Mouse (Mus musculus) T-cell, adult 66 days (primary cell): ENCODE results near the gene Stip1. TPM values are rescaled to one million over a fixed set of nuclear protein-coding genes. Genes with fewer than 3 reads are reported as not detected.

Experiments used
- total RNA-seq, 2 experiments: library from RNA; stranded (reverse); gene quantifications; 3 replicates in 1 of 2; 4 replicates in 1 of 2; pipeline ENCODE4 v1.2.4; 2023

Stip1 gene
- total RNA-seq, result 100 to 1,000 TPM; 105 to 157 TPM

GRCm38 (mm10) chr19:7039841-7040636 is at the start of gene Stip1:
Stip1 (minus strand) TSS chr19:7039967.

GRCm38 (mm10) chr19:7056248-7057087 is 16.7 kb upstream of the Stip1 start, which contains the start of gene Macrod1:
Macrod1 (plus strand) TSS chr19:7056810.

DNA sequence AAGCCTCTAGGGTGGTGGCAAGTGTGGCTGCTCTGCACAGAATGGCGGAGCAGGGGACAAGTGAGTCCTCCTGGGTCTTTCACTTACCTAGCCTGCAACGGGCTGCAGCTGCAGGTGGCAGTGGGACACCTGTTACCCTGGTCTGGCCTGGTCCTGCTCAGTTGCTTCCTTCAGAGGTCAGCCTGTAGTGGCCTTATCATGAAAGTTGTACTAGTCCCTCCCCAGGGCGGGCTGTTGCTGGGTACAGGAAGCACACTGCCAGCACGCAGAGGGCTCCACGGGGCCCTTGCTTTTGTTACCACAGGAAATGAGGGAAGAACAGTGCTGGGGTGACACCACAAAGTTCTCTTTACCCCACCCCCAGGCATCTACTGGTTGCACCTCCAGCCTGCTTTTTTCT is 20.6 kb downstream of the Stip1 start, which contains the start of gene Fermt3:
Fermt3 (minus strand) TSS at position 279 of the 400 bp plus-strand sequence.

DNA sequence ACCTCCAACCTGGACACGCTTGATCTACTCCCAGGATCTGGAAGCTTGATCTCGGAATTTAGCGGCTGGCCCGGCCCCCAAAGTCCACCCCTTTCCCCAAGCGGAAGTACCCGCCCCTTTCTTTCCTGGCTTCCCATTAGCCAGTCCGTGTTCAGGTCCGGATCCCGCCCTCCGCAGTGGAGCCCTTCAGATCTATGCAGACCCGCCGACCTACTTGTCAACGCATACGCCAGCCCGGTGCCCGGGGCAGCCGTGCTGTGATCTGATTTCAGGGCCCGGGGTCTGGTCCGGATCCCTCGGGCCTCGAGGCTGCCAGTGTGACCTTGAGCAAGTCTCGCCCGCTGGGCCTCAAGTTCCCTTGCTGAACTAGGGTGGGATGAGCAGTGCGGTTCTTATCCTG is 43.8 kb downstream of the Stip1 start, which contains the start of the genes Nudt22 and Trpt1:
Nudt22 (minus strand) TSS at position 112 of the 400 bp plus-strand sequence.
Trpt1 (plus strand) TSS at position 126 of the 400 bp plus-strand sequence.

DNA sequence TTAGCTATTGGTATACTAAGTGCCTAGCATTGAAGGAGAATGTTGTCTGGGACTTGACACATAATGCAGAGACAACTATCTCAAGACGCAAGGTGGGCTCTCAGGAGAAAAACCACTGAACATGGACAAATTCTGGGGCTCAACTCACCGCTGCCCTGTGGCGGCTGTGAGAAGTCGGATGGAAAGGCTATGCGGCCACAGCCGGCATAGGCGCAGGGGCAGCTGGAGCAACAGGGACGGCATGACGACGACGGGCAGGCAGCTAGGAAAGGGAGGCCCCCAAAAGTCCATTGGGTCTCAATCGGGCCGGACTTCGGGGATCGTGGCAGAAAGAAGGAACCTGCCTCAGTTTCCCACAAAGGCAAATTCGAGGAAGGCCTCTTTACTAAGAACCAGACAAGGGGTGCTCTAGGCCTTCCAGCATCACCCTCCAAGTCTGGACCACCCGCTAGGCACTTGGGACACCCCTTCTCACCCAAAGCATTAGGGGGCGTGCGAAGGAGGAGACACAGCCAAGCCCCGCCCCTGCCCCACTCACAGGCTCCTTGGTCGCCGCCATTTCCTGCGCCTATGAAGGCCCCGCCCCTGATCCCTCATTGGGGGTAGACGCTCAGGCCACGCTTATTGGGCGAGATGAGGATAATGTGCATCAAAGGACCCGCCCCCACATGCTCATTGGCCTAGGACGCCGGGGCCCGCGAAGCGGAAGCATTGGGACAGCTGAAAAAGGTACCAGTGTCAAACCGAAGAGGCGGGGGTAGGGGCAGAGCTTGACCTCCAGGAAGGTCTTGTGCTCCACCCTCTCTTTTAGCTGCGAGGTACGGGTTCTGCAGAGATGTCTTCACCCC is 47.5 kb downstream of the Stip1 start, which contains the start of gene Dnajc4:
Dnajc4 (minus strand) TSS at position 562 of the 848 bp plus-strand sequence.

GRCm38 (mm10) chr19:6987061-6987903 is 52.5 kb downstream of the Stip1 start, which contains the start of gene Vegfb:
Vegfb (minus strand) TSS chr19:6987651.

GRCm38 (mm10) chr19:6980381-6981093 is 59.2 kb downstream of the Stip1 start, which contains the start of gene Fkbp2:
Fkbp2 (minus strand) TSS chr19:6980501.

DNA sequence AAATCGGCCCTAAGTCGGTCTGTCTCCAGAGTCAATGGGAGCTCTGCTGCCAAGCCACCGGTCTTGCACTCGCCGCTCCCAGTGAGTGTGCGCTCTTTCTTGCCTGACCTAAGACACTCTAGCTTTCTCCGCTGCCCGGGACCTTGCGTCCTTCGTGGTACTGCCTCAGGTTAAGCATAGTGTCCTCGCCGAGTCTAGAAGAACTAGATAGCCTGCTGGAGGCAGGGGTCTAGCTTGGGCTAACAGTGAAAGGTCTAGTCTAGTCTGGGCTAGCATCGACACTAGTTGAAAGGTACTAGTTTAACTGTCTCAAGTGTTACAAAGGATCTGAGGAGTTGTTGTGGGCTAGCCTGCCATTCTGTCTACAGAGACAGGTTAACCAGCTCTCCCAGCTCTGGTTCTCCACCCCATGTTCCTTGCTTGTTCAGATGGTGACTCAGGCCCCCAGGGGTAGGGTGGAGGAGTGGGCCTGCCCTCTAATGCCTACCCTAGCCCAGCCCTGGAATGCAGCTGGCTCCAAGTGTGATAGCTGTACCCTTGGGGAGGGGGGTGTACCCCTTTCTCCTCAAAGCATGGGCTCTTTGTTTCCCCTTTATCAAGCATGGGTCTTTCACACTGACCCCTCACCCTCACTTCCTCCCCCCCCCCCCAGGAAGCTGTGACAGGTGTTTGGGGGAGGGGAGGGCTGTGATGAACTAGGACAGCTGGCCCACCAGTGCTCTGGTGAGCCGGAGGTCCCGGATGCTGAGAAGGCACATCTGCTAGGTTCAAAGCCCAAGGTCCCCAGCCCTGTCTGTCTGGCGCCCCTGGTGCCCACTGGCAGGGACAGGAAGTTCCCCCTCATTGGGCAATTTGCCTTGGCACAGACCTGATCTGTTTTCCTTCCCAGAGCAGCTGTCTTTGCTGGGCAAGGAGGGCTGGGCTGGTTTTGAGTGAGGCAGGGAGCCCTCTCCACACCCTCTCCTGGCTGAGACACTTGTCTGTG is 63.9 kb downstream of the Stip1 start, which contains the start of gene Plcb3:
Plcb3 (minus strand) TSS at position 934 of the 985 bp plus-strand sequence.

DNA sequence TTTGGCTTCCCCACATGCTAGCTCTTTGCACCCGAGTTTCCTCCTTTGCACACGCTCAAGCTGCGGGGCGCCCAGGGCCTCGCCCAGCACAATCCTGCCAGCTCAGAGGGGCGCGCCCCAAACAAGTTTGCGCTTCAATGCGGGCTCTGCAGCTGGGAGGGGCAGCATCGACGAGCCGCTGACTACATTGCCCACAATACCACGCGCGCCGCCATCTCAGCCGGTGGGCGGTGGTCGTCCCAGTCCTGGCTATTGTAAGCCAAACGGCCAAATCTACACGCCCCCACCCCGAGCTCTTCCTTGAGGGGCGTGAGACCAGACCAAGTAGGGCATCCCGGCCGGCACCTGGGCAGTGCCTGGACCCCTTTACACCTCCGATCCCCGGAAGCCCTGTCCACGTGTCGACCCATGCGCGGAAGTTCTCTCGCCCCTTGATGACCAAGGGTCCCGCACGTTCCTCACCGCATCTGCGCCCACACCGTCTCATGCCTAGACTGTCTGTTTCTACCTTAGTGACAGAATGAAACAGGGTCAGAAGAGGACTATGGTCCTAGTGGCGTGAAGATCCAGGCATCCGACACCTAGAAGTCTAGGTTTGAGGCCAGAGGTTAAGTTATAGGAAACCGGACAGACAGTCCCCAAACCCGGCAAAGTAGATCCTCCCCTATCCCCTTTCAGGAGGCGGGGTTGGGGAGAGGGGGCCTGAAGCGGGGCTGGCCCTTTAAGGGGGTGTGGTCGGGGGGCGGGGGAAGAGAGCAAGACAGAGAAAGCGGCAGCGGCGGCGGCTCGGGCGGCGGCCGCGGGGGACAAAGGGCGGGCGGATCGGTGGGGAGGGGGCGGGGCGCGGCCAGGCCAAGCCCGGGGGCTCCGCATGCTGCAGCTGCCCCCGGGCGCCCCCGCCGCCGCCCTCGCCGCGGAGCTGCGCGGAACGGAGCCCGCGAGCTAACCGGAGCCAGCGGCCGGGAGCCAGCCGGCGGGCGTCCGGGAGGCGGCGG is 65.3 kb downstream of the Stip1 start, which contains the start of gene Ppp1r14b:
Ppp1r14b (plus strand) TSS at position 758 of the 995 bp plus-strand sequence.

Other genes with a start within 250 kb of the Stip1 start
- 10 to 100 TPM; 40.2 to 46.5 TPM for gene Rps6ka4, start 199.3 kb downstream of the Stip1 start, total RNA-seq
- gene Ccdc88b, start 181.8 kb downstream of the Stip1 start, total RNA-seq, result 100 to 1,000 TPM in 1 of 2 experiments, 10 to 100 TPM in 1; 92.8 to 115 TPM
- gene Trmt112, start 130.3 kb downstream of the Stip1 start, total RNA-seq, result 100 to 1,000 TPM; 122 to 142 TPM
- gene Prdx5, start 129.9 kb downstream of the Stip1 start, total RNA-seq, result 10 to 100 TPM; 66.4 to 71.5 TPM
- gene Esrra, start 118.2 kb downstream of the Stip1 start, total RNA-seq, result 10 to 100 TPM; 34.4 to 41.3 TPM
- gene Catsperz, start 114.6 kb downstream of the Stip1 start, total RNA-seq, result not detected
- gene Kcnk4, start 105.5 kb downstream of the Stip1 start, total RNA-seq, result not detected
- gene Bad, start 98.1 kb downstream of the Stip1 start, total RNA-seq, result 10 to 100 TPM; 12.0 to 20.5 TPM
- gene Gpr137, start 97.5 kb downstream of the Stip1 start, total RNA-seq, result 10 to 100 TPM in 1 of 2 experiments, 1 to 10 TPM in 1; 8.3 to 10.8 TPM
- 100 to 1,000 TPM; 130 to 155 TPM for gene Ppp1r14b, start 65.0 kb downstream of the Stip1 start, total RNA-seq
- gene Plcb3, start 63.5 kb downstream of the Stip1 start, total RNA-seq, result 10 to 100 TPM; 13.8 TPM
- 10 to 100 TPM; 17.0 to 22.9 TPM for gene Fkbp2, start 59.5 kb downstream of the Stip1 start, total RNA-seq
- gene Vegfb, start 52.3 kb downstream of the Stip1 start, total RNA-seq, result 10 to 100 TPM; 10.7 to 13.1 TPM
- gene Dnajc4, start 47.4 kb downstream of the Stip1 start, total RNA-seq, result 10 to 100 TPM; 25.1 to 28.3 TPM
- 1 to 10 TPM; 4.2 to 8.3 TPM for gene Nudt22, start 43.9 kb downstream of the Stip1 start, total RNA-seq
- 1 to 10 TPM; 2.1 to 3.4 TPM for gene Trpt1, start 43.8 kb downstream of the Stip1 start, total RNA-seq
- 100 to 1,000 TPM; 179 to 199 TPM for gene Fermt3, start 20.5 kb downstream of the Stip1 start, total RNA-seq
- 10 to 100 TPM; 12.1 to 16.4 TPM for gene Macrod1, start 16.8 kb upstream of the Stip1 start, total RNA-seq
- not detected for gene Flrt1, start 65.8 kb upstream of the Stip1 start, total RNA-seq
- gene Otub1, start 166.3 kb upstream of the Stip1 start, total RNA-seq, result 100 to 1,000 TPM; 117 to 119 TPM
- 100 to 1,000 TPM; 263 to 296 TPM for gene Cox8a, start 177.6 kb upstream of the Stip1 start, total RNA-seq
- 10 to 100 TPM; 39.2 to 43.8 TPM for gene Naa40, start 201.2 kb upstream of the Stip1 start, total RNA-seq
- gene Rcor2, start 227.4 kb upstream of the Stip1 start, total RNA-seq, result 1 to 10 TPM; 1.5 to 1.7 TPM